Mouse (Mus musculus) right cerebral cortex, postnatal 10 days (tissue): ENCODE measurements around the gene Btbd10.

ENCODE experiments used
- DNase-seq, 2 experiments: peaks; one replicate each; pipeline ENCODE4 v3.0.0; 2021; ENCODE audit warnings: low spot score in 2 of 2

Gene Btbd10

DNA sequence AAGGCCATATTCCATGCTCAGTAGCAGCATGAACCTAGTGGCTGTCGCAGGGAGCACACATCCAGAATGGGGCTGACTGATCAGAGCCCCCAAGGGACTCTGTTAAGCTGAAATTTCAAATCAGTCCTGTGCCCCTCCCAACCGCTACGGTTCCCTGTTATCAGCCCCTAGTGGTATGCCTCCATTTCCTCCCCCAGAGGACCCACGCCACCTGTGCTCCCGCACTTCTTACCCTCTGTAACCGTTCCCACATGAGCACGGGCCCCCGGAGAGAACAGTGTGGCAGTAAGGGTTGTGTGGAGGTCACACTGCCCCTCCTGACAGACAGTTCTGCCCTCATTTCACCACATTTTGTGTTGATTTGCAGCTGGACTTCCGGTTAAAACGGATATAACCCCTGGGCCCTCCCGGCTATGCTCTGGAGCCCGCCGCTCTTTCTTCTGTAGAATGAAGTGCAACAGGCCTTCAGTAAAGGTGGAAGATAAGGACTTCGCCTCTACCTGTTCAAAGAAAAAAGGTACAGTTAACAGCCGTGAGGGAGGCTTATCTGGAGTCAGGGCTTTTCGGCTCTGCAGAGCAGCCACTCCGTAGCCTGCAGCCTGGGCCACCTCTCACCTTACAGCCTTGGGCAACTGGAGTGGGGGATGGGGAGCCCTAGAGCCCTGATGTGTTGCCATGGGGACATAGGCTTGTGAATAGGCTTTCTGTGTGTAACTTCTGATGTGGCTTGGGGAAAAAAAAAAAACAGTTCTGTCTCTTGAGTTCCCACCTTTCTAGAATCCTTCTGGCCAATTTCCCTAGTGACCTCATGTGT lies 73.9 kb downstream of the Btbd10 start:
- no peak for DNase-seq

DNA sequence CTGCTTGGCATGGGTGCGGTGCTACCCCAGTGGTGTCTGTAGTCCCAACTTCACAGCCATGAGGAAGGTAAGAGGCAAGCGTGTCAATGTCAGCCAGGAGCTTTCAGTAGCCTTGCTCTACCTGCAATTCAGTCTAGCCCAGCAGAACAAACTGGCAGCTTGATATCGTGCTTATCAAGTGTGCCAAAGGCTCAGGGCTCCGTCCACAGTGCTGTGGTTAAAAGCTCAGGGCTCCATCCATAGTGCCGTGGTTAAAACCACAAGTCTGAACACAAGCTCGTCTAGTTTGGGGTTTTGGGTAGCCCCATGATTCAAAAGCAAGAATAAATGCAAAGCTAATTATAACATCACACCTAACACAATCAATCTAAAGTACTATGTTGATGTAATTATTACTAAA lies 74.6 kb downstream of the Btbd10 start:
- DNase-seq = no peak

DNA sequence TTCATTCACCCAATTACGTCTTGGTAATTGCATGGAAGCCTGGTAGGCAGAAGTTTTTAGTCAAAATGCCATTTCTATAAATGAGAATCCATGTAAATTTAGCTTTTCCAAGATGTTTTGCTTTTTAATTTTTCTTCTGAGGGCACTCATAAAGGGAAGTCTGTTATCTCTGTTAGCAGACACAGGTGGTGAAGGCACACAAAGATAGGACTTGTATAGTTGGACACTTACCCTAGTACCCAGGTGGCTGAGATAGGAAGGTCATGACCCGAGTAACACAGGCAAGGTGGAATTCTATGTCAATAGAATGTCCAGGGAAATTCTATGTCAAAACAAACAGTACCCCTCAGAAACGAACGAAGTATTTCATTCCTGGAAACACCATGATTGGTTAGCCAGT lies 77.0 kb downstream of the Btbd10 start:
- no peak for DNase-seq

DNA sequence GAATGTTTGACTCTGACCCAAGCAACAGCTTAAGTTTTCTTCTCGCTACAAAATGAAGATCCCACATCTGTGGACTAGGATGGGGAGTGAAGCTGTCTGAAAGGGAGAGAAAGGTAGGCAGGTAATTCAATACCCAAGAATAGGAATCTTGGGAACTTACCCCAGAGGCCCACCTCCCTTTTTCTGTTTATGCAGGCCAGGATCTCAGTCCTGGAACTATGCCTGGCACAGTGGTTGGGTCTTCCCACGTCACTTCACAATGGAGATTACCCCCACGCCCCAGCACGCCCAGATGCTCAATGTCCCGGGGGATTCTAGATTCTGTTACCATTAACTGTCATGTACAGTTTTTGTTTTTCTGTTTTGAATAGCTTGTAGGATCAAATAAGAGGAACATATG lies 77.5 kb downstream of the Btbd10 start:
- DNase-seq = no peak

DNA sequence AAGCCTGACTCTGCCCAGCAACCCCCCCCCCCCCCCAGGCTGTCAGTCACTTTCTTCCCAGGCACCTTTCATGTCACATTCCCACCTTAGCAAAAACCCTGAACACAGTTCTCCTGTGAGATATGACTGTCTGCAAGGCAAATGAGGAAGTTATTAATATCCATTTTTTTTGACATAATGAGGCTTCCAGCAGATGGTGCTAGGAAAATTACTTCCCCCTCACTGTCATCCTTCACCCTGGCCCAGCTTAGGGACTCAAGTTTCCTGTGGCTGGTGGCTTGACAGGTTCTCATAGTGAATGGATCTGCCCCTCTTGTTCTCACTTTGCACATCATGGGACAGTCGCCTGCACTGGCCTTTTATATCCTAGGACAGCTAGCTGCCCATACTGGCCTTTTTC lies 80.0 kb downstream of the Btbd10 start:
- no peak for DNase-seq

DNA sequence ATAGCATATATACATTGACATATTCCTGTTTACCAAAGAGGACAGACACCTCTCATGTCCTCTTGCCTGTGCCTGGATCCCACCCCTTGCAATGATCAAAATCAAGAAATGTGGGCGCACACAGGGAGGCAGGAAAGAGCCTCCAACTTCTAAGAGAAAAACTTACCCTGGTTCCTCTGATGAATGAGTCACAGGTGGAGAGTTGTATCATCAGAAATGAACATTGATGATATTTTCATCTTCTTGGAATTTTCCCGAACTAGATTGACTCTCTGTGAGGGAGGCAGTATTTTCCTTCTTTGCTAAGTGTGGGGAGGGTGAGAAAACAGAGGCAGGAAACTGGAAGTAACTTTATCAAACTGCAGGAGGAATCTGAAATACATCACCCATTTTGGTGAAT lies 83.8 kb downstream of the Btbd10 start:
- DNase-seq = no peak

DNA sequence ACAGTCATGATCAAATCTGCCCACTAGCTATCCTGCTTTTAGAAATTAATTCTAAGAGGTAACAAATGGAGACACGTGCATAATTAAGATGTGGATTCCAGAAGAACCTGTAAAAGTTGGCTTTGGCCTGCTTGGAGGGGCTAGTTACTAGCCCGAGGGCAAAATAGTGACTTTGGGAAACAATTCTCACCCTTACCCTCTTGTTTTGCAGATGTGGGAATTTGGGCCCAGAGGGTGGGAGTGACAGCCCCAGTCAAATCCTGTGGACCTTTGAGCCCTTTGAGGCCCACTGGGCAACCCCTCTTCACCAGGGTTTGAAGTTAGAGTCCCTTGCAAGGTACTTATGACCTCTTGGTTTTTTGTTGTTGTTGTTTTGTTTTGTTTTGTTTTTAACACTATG lies 89.9 kb downstream of the Btbd10 start:
- DNase-seq = no peak

DNA sequence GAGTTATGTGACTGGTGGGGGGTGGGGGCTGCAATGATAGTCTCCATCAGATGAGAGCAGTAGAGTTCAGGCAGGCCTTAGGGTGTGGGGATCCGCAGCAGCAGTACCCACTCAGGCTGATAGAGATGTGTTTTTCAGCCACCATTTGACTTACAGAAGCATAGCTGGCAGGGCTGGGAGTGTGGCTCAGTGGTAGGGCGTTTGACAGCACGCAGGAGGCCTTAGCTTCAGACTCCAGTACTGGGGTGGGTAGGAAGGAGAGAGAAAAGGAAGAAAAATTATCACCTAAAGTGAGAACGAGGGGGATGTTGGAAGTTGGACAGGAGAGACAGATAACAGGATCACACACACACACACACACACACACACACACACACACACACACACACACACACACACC lies 90.7 kb downstream of the Btbd10 start:
- no peak for DNase-seq

DNA sequence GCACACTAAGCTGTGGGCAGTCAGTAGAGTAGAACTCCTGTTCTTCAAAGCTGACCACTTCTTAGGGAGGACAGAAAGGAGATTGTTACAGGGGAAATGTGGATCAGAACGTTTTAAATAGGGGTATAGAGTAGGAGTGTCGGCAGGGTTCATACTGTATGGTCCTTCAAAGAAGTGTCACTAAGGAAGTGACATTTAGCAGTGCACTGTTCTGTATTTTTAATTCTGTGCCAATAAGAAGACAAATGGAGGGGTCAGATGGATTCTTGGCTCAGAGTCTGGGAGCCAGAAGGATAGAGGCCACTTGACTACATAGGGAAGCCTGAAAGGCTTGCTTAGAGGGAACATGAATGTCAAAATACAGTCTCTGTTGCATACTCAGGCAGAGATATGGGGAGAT lies 91.9 kb downstream of the Btbd10 start:
- DNase-seq = no peak

DNA sequence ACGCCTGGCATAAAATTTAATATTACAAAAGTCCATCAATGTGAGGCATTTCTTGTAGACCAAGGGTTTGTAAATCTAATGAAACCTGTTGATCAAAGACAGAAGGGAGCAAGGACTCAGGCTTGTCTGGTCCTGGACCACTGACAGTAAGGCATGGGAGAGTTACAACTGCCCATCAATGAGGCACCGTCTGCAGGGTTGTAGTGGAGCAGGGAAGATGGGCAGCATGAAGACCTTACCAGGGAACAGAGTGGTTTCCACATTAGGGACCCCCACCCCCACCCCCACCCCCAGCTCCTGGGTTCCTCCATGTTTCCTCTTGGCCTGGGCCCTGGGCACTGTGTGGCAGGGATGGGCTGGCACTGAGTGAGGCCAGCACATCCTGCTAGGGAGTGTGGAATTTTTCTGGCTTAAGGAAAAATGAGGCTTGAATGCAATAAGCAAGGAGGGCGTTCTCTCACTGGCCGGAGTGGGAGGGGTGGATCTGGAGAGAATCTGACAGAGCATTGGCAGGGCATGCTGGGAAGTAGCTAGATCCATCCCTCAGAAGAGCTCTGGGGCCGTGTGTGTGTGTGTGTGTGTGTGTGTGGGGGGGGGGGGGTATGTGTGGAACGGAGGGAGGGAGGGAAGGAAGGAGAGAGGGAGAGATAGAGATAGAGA lies 96.7 kb downstream of the Btbd10 start:
- no peak for DNase-seq

DNA sequence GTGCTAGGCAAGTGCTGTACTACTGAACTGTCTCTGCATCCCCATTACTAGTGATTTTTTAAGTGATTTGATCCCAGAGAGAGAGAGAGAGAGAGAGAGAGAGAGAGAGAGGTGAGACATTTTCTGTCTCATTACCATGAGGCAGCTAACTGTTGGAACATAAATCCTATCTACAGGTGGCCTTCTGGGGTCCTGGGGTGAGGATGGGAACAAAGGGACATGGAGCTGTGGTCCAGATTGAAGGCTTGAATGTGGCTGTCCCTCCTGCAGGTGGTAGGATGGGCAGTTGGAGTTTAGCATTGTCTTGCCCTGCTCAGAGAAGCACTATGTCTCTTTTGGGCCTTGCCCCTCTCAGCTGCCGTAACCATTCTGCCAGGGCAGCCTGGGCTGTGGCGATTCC lies 98.2 kb downstream of the Btbd10 start:
- no peak for DNase-seq

DNA sequence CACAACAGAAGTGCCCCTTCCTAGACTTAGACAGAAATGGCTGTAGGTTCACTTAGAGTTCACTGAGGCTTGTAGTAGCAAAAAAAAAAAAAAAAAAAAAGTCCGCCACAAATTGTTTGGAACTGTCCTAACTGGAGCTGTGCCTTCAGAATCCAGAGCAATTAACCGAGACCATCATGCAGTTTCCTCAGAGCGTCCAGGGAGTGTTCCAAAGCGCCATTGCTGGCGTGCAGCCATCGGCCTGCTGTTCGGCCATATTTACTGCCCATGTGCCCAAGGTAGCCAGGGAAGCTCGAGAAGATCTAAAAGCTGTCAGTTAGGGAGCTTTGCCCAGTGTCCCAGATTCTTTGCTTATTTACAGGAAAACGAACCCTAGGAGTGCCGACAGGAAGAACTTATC lies 98.6 kb downstream of the Btbd10 start:
- DNase-seq = peak; percentile 67 to 69

DNA sequence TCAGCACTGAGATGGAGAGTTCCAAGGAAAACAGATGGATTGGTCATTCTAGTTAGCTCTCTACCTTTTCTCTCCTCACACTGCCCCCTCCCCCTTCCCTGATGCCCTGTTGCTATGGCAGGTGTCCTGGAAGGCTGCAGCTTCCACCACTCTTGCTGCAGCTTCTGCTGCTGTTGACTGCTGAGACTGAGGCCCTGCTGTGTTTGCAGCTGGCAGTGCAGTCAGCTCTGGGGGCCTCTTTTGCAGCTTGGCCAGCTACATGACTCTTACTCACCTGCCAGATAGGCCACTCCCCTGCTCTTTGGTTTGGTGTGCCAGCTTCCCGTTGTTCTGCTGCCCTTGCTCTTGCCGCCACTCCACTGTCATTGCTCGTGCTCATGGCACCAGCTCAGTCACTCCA lies 99.3 kb downstream of the Btbd10 start:
- DNase-seq = no peak

DNA sequence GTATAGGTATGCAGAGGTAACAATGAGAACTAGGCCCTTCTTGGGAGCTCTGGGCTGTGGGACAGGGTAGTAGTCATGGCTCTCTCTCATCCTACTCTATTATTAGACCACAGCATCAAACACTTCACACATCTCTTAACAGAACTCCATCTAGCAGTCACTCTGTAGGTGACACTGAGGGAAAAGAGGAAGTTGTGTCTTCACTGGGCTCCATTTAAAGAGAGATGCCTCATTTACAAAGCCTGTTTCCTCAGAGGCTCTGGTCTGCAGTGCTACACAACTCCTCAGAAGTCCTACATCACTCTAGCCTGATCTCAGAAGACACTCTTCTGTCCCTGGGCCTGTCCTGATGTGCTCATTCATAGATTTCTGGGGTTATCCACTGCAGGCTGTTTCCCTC lies 100.1 kb downstream of the Btbd10 start:
- no peak for DNase-seq

DNA sequence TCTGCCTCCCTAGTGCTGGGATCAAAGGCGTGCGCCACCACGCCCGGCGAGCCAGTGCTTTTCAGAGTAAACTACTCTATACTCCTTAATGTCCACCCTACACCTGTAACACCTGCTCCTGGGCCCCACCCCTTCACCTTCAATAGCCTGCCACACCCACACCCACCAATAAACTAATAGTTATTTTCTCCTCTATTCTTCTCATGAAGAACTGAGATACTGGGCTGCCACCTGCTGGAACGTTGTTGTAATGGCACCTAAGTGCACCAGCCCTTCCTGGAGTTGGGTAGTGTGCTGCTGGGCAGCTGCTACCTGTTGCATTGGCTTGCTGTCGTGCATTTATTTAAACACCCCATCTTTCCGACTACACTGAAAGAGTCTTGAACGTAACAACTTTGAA lies 100.9 kb downstream of the Btbd10 start:
- peak; percentile 69 to 82 for DNase-seq
